Mouse (Mus musculus): ENCODE results near the gene Snrpa. TPM values are rescaled to one million over a fixed set of nuclear protein-coding genes. Genes with fewer than 3 reads are reported as not detected.

Gene Snrpa
- total RNA-seq, 1 experiment from 2014 or later = 20.4 TPM

- ATAC-seq (ENCODE audit: extremely low read depth, insufficient number of reproducible peaks, low FRiP score, poor library complexity, severe bottlenecking) = no peak
Observed at GRCm38 (mm10) chr7:27174496-27174895, 21.6 kb downstream of the Snrpa start.

- ATAC-seq (ENCODE audit: extremely low read depth, insufficient number of reproducible peaks, low FRiP score, poor library complexity, severe bottlenecking) = no peak
Observed at GRCm38 (mm10) chr7:27170981-27171380, 25.1 kb downstream of the Snrpa start.

- no peak for ATAC-seq (ENCODE audit: extremely low read depth, insufficient number of reproducible peaks, low FRiP score, poor library complexity, severe bottlenecking)
Observed at GRCm38 (mm10) chr7:27168371-27168770, 27.7 kb downstream of the Snrpa start.

- ATAC-seq (ENCODE audit: extremely low read depth, insufficient number of reproducible peaks, low FRiP score, poor library complexity, severe bottlenecking) = no peak
Observed at GRCm38 (mm10) chr7:27167475-27168094, 28.5 kb downstream of the Snrpa start.

- ATAC-seq (ENCODE audit: extremely low read depth, insufficient number of reproducible peaks, low FRiP score, poor library complexity, severe bottlenecking) = peak; percentile 72
Observed at GRCm38 (mm10) chr7:27166614-27167474, 29.2 kb downstream of the Snrpa start, which contains the start of gene Egln2. Gene Egln2 (minus strand): TSS chr7:27166802.

GRCm38 (mm10) chr7:27166229-27166613, 29.9 kb downstream of the Snrpa start:
- peak; percentile 33 for ATAC-seq (ENCODE audit: extremely low read depth, insufficient number of reproducible peaks, low FRiP score, poor library complexity, severe bottlenecking)

- ATAC-seq (ENCODE audit: extremely low read depth, insufficient number of reproducible peaks, low FRiP score, poor library complexity, severe bottlenecking) = no peak
Observed at GRCm38 (mm10) chr7:27165696-27166095, 30.4 kb downstream of the Snrpa start.

GRCm38 (mm10) chr7:27165007-27165655, 30.9 kb downstream of the Snrpa start:
- no peak for ATAC-seq (ENCODE audit: extremely low read depth, insufficient number of reproducible peaks, low FRiP score, poor library complexity, severe bottlenecking)

- ATAC-seq (ENCODE audit: extremely low read depth, insufficient number of reproducible peaks, low FRiP score, poor library complexity, severe bottlenecking) = no peak
Observed at GRCm38 (mm10) chr7:27164112-27164947, 31.7 kb downstream of the Snrpa start.

- no peak for ATAC-seq (ENCODE audit: extremely low read depth, insufficient number of reproducible peaks, low FRiP score, poor library complexity, severe bottlenecking)
Observed at GRCm38 (mm10) chr7:27163450-27163805, 32.6 kb downstream of the Snrpa start.

GRCm38 (mm10) chr7:27162780-27163449, 33.2 kb downstream of the Snrpa start:
- ATAC-seq (ENCODE audit: extremely low read depth, insufficient number of reproducible peaks, low FRiP score, poor library complexity, severe bottlenecking) = no peak

- no peak for ATAC-seq (ENCODE audit: extremely low read depth, insufficient number of reproducible peaks, low FRiP score, poor library complexity, severe bottlenecking)
Observed at GRCm38 (mm10) chr7:27161744-27162143, 34.3 kb downstream of the Snrpa start.

- ATAC-seq (ENCODE audit: extremely low read depth, insufficient number of reproducible peaks, low FRiP score, poor library complexity, severe bottlenecking) = no peak
Observed at GRCm38 (mm10) chr7:27160921-27161320, 35.1 kb downstream of the Snrpa start.

- peak; percentile 78 for ATAC-seq (ENCODE audit: extremely low read depth, insufficient number of reproducible peaks, low FRiP score, poor library complexity, severe bottlenecking)
Observed at GRCm38 (mm10) chr7:27159882-27160281, 36.2 kb downstream of the Snrpa start.

GRCm38 (mm10) chr7:27159256-27159655, 36.8 kb downstream of the Snrpa start:
- ATAC-seq (ENCODE audit: extremely low read depth, insufficient number of reproducible peaks, low FRiP score, poor library complexity, severe bottlenecking) = no peak

- ATAC-seq (ENCODE audit: extremely low read depth, insufficient number of reproducible peaks, low FRiP score, poor library complexity, severe bottlenecking) = no peak
Observed at GRCm38 (mm10) chr7:27158171-27158570, 37.9 kb downstream of the Snrpa start.

GRCm38 (mm10) chr7:27156005-27156404, 40.1 kb downstream of the Snrpa start:
- no peak for ATAC-seq (ENCODE audit: extremely low read depth, insufficient number of reproducible peaks, low FRiP score, poor library complexity, severe bottlenecking)

GRCm38 (mm10) chr7:27153205-27153764, 42.8 kb downstream of the Snrpa start, which contains the start of gene Cyp2t4:
Gene Cyp2t4 (plus strand): TSS chr7:27153714.
- ATAC-seq (ENCODE audit: extremely low read depth, insufficient number of reproducible peaks, low FRiP score, poor library complexity, severe bottlenecking) = no peak

Data from neutrophil, adult 5-6 weeks (primary cell).